Mouse (Mus musculus) olfactory bulb, adult 2 months (tissue): ENCODE measurements around the gene Zmiz1.

ENCODE experiments used
- CTCF ChIP-seq: fragments of 200-500 bp; IDR thresholded peaks from 2 replicates; pipeline ENCODE4 v1.5.1; 2012; ENCODE audit warnings: low read depth, mild to moderate bottlenecking, low read length, moderate library complexity; ENCODE audit not compliant: insufficient read depth
- POLR2A ChIP-seq: fragments of 200-500 bp; IDR thresholded peaks from 2 replicates; pipeline ENCODE4 v1.6.1; 2012; ENCODE audit warnings: mild to moderate bottlenecking, low read depth, low read length, moderate library complexity; ENCODE audit not compliant: insufficient read depth

- no peak for TF ChIP-seq POLR2A
- TF ChIP-seq CTCF, result no peak
Observed at GRCm38 (mm10) chr14:25554781-25555180, 95.8 kb downstream of the Zmiz1 start.
